Mouse (Mus musculus) neural tube, embryonic 15.5 days (tissue): Measurements from ENCODE around the gene Nek7. TPM values are rescaled to one million over a fixed set of nuclear protein-coding genes. Genes with fewer than 3 reads are reported as not detected.

Experiments
- ATAC-seq: fragments of 200-750 bp; cut with Nextera tagmentation; 2 replicates; pipeline ENCODE4 v1.8.0; 2017; ENCODE audit warnings: mild to moderate bottlenecking, moderate TSS enrichment, moderate library complexity; ENCODE audit not compliant: low FRiP score
- H3K27ac ChIP-seq: fragments of 300-500 bp; sonication (generic); replicated peaks from 2 replicates; pipeline ENCODE4 v1.5.1; 2015; ENCODE audit warnings: mild to moderate bottlenecking, inconsistent platforms
- H3K27me3 ChIP-seq: fragments of 300-500 bp; sonication (generic); replicated peaks from 2 replicates; pipeline ENCODE4 v1.6.1; 2015; ENCODE audit warnings: inconsistent platforms
- H3K36me3 ChIP-seq: fragments of 300-500 bp; sonication (generic); 2 replicates; pipeline ENCODE4 v1.6.1; 2015; ENCODE audit warnings: inconsistent platforms
- H3K4me1 ChIP-seq: fragments of 300-500 bp; sonication (generic); 2 replicates; pipeline ENCODE4 v1.6.1; 2015; ENCODE audit warnings: inconsistent platforms
- H3K4me2 ChIP-seq: fragments of 300-500 bp; sonication (generic); 2 replicates; pipeline ENCODE4 v1.6.1; 2015; ENCODE audit warnings: inconsistent platforms, mild to moderate bottlenecking, moderate library complexity
- H3K4me3 ChIP-seq: fragments of 300-500 bp; sonication (generic); replicated peaks from 2 replicates; pipeline ENCODE4 v1.5.1; 2015; ENCODE audit warnings: mild to moderate bottlenecking, inconsistent platforms
- H3K9ac ChIP-seq: fragments of 300-500 bp; sonication (generic); replicated peaks from 2 replicates; pipeline ENCODE4 v1.6.1; 2015; ENCODE audit warnings: mild to moderate bottlenecking, inconsistent platforms
- H3K9me3 ChIP-seq: fragments of 300-500 bp; sonication (generic); replicated peaks from 2 replicates; pipeline ENCODE4 v1.6.1; 2016; ENCODE audit warnings: inconsistent platforms
- whole genome bisulfite sequencing: fragments of 180-500 bp; shearing (Covaris S2); methylation state at CpG from one replicate; pipeline ENCODE4 v1.1.7; 2015; ENCODE audit warnings: mixed read lengths; 5-methylcytosine and 5-hydroxymethylcytosine counted together
- polyA plus RNA-seq: library from polyadenylated mRNA; unstranded; fragments of >200 nt; fragmentation: Nextera tagmentation; extraction: Ambion mirVana; gene quantifications from 2 replicates; pipeline ENCODE4 v1.2.1, GENCODE M21; 2015

Gene Nek7
- polyA plus RNA-seq, 1 experiment from 2014 or later, result 10.8 TPM

GRCm38 (mm10) chr1:138607862-138608261 is 12.1 kb downstream of the Nek7 start:
- Histone ChIP-seq H3K27ac (no peak overlapping the region), H3K27me3 (no peaks in the 10 kb centered on the region), H3K4me3 (no peak overlapping the region), H3K9ac (no peak overlapping the region), H3K4me1 (no peaks in the 10 kb centered on the region), H3K9me3 (no peaks in the 10 kb centered on the region), H3K4me2 (no peak overlapping the region), H3K36me3 (no peaks in the 10 kb centered on the region)
- WGBS, result 90% methylated on average over 7 of the region's 7 CpGs
- no peak for ATAC-seq

GRCm38 (mm10) chr1:138606771-138607170 is 13.2 kb downstream of the Nek7 start:
- Histone ChIP-seq H3K4me1 (no peaks in the 10 kb centered on the region), H3K4me2 (no peak overlapping the region), H3K9ac (no peak overlapping the region), H3K27ac (no peak overlapping the region), H3K9me3 (no peaks in the 10 kb centered on the region), H3K4me3 (no peak overlapping the region), H3K36me3 (no peaks in the 10 kb centered on the region), H3K27me3 (no peaks in the 10 kb centered on the region)
- 82% methylated on average over 8 of the region's 8 CpGs for WGBS
- ATAC-seq, result no peak

GRCm38 (mm10) chr1:138604736-138605135 is 15.2 kb downstream of the Nek7 start:
- 78% methylated on average over 2 of the region's 2 CpGs for WGBS
- no peak overlapping the region for H3K27ac ChIP-seq
- H3K9ac ChIP-seq, result no peak overlapping the region
- no peaks in the 10 kb centered on the region for H3K4me1 ChIP-seq
- no peak overlapping the region for H3K4me2 ChIP-seq
- no peaks in the 10 kb centered on the region for H3K9me3 ChIP-seq
- no peaks in the 10 kb centered on the region for H3K36me3 ChIP-seq
- H3K4me3 ChIP-seq, result no peak overlapping the region
- no peaks in the 10 kb centered on the region for H3K27me3 ChIP-seq
- no peak for ATAC-seq

- Histone ChIP-seq H3K27ac (no peak overlapping the region), H3K4me3 (no peak overlapping the region), H3K9me3 (no peaks in the 10 kb centered on the region), H3K27me3 (no peaks in the 10 kb centered on the region), H3K36me3 (no peaks in the 10 kb centered on the region), H3K4me2 (no peak overlapping the region), H3K9ac (no peak overlapping the region), H3K4me1 (no peaks in the 10 kb centered on the region)
- ATAC-seq, result no peak
- 91% methylated on average over 4 of the region's 4 CpGs for WGBS
Observed at GRCm38 (mm10) chr1:138603974-138604373, 16.0 kb downstream of the Nek7 start.

- H3K9ac ChIP-seq, result no peak overlapping the region
- H3K4me3 ChIP-seq, result no peak overlapping the region
- H3K36me3 ChIP-seq, result no peaks in the 10 kb centered on the region
- 97% methylated on average over 11 of the region's 11 CpGs for WGBS
- no peaks in the 10 kb centered on the region for H3K9me3 ChIP-seq
- no peaks in the 10 kb centered on the region for H3K4me1 ChIP-seq
- no peak overlapping the region for H3K27ac ChIP-seq
- H3K4me2 ChIP-seq, result no peak overlapping the region
- ATAC-seq, result no peak
- H3K27me3 ChIP-seq, result no peaks in the 10 kb centered on the region
Observed at GRCm38 (mm10) chr1:138598087-138598486, 21.9 kb downstream of the Nek7 start.

GRCm38 (mm10) chr1:138596127-138596706 is 23.7 kb downstream of the Nek7 start:
- ATAC-seq, result no peak
- Histone ChIP-seq H3K4me2 (no peak overlapping the region), H3K9ac (no peak overlapping the region), H3K36me3 (no peaks in the 10 kb centered on the region), H3K9me3 (no peaks in the 10 kb centered on the region), H3K27me3 (no peaks in the 10 kb centered on the region), H3K4me3 (no peak overlapping the region), H3K27ac (no peak overlapping the region), H3K4me1 (no peaks in the 10 kb centered on the region)
- WGBS, result 66% methylated on average over 4 of the region's 4 CpGs

GRCm38 (mm10) chr1:138594910-138595309 is 25.0 kb downstream of the Nek7 start:
- no peak overlapping the region for H3K4me3 ChIP-seq
- no peaks in the 10 kb centered on the region for H3K9me3 ChIP-seq
- ATAC-seq, result no peak

GRCm38 (mm10) chr1:138593922-138594321 is 26.0 kb downstream of the Nek7 start:
- Histone ChIP-seq H3K9me3 (no peaks in the 10 kb centered on the region), H3K4me1 (no peaks in the 10 kb centered on the region), H3K27ac (no peak overlapping the region), H3K36me3 (no peaks in the 10 kb centered on the region), H3K9ac (no peak overlapping the region), H3K4me2 (no peak overlapping the region), H3K27me3 (no peaks in the 10 kb centered on the region), H3K4me3 (no peak overlapping the region)
- ATAC-seq, result no peak
- WGBS, result 97% methylated on average over 5 of the region's 5 CpGs

More at GRCm38 (mm10) chr1:138594910-138595309, 25.0 kb downstream of the Nek7 start:
- no peak overlapping the region for H3K9ac ChIP-seq
- H3K27ac ChIP-seq, result no peak overlapping the region
- no peaks in the 10 kb centered on the region for H3K36me3 ChIP-seq
- no peaks in the 10 kb centered on the region for H3K4me1 ChIP-seq
- H3K27me3 ChIP-seq, result no peaks in the 10 kb centered on the region
- no peak overlapping the region for H3K4me2 ChIP-seq
- 72% methylated on average over 5 of the region's 5 CpGs for WGBS

GRCm38 (mm10) chr1:138592466-138592865 is 27.5 kb downstream of the Nek7 start:
- no peaks in the 10 kb centered on the region for H3K9me3 ChIP-seq
- no peaks in the 10 kb centered on the region for H3K4me1 ChIP-seq
- H3K4me3 ChIP-seq, result no peak overlapping the region
- no peak overlapping the region for H3K9ac ChIP-seq
- H3K4me2 ChIP-seq, result no peak overlapping the region
- H3K27me3 ChIP-seq, result no peaks in the 10 kb centered on the region
- ATAC-seq, result no peak
- H3K27ac ChIP-seq, result no peak overlapping the region
- H3K36me3 ChIP-seq, result no peaks in the 10 kb centered on the region
- 93% methylated on average over 4 of the region's 4 CpGs for WGBS

GRCm38 (mm10) chr1:138590451-138591022 is 29.4 kb downstream of the Nek7 start:
- no peak overlapping the region for H3K27ac ChIP-seq
- H3K36me3 ChIP-seq, result no peaks in the 10 kb centered on the region
- H3K27me3 ChIP-seq, result no peaks in the 10 kb centered on the region
- no peak for ATAC-seq
- no peak overlapping the region for H3K4me2 ChIP-seq
- WGBS, result 91% methylated on average over 8 of the region's 8 CpGs
- no peaks in the 10 kb centered on the region for H3K4me1 ChIP-seq
- no peaks in the 10 kb centered on the region for H3K9me3 ChIP-seq
- H3K4me3 ChIP-seq, result no peak overlapping the region
- no peak overlapping the region for H3K9ac ChIP-seq

- Histone ChIP-seq H3K27ac (no peak overlapping the region), H3K9me3 (no peaks in the 10 kb centered on the region), H3K4me2 (no peak overlapping the region), H3K4me3 (no peak overlapping the region), H3K36me3 (no peaks in the 10 kb centered on the region), H3K4me1 (no peaks in the 10 kb centered on the region), H3K27me3 (no peaks in the 10 kb centered on the region), H3K9ac (no peak overlapping the region)
- 74% methylated on average over 3 of the region's 3 CpGs for WGBS
- no peak for ATAC-seq
Observed at GRCm38 (mm10) chr1:138589126-138589525, 30.8 kb downstream of the Nek7 start.

- Histone ChIP-seq H3K9ac (no peak overlapping the region), H3K4me1 (no peaks in the 10 kb centered on the region), H3K36me3 (no peaks in the 10 kb centered on the region), H3K27ac (no peak overlapping the region), H3K9me3 (no peaks in the 10 kb centered on the region), H3K4me3 (no peak overlapping the region), H3K27me3 (no peaks in the 10 kb centered on the region), H3K4me2 (no peak overlapping the region)
- no peak for ATAC-seq
- 67% methylated on average over 3 of the region's 3 CpGs for WGBS
Observed at GRCm38 (mm10) chr1:138587812-138588211, 32.1 kb downstream of the Nek7 start.
